Mouse (Mus musculus) adrenal gland, adult 2 months (tissue): Measurements from ENCODE around the gene Col13a1. TPM values are rescaled to one million over a fixed set of nuclear protein-coding genes. Genes with fewer than 3 reads are reported as not detected.
A peak's percentile ranks its signal among the peaks of the same experiment; 100 is the strongest.

Experiments
- DNase-seq: peaks from one replicate; pipeline ENCODE4 v3.0.0; 2021
- polyA plus RNA-seq: library from polyadenylated mRNA; depleted of rRNA; stranded (reverse); fragments of >200 nt; gene quantifications from 2 replicates; pipeline ENCODE4 v1.2.3, GENCODE M21; 2012
- total RNA-seq, 2 experiments: library from RNA; stranded (reverse); gene quantifications; 2 replicates each; pipeline ENCODE4 v1.2.3; 2021

Col13a1 gene
- total and polyA plus RNA-seq, 3 experiments, result 2.7 to 9.0 (median 5.7) TPM

GRCm38 (mm10) chr10:61905308-61905707 is 73.6 kb downstream of the Col13a1 start:
- DNase-seq, result no peak

GRCm38 (mm10) chr10:61898116-61898515 is 80.8 kb downstream of the Col13a1 start:
- no peak for DNase-seq

- DNase-seq, result no peak
Measured at GRCm38 (mm10) chr10:61894564-61894963, 84.3 kb downstream of the Col13a1 start.

- DNase-seq, result no peak
Measured at GRCm38 (mm10) chr10:61891138-61891537, 87.8 kb downstream of the Col13a1 start.

GRCm38 (mm10) chr10:61890294-61890693 is 88.6 kb downstream of the Col13a1 start:
- no peak for DNase-seq

GRCm38 (mm10) chr10:61879427-61879826 is 99.5 kb downstream of the Col13a1 start:
- peak; percentile 71 for DNase-seq

GRCm38 (mm10) chr10:61877787-61878186 is 101.1 kb downstream of the Col13a1 start:
- peak; percentile 43 for DNase-seq

- DNase-seq, result no peak
Measured at GRCm38 (mm10) chr10:61869796-61870195, 109.1 kb downstream of the Col13a1 start.

- peak; percentile 71 for DNase-seq
Measured at GRCm38 (mm10) chr10:61866045-61866580, 112.8 kb downstream of the Col13a1 start.

GRCm38 (mm10) chr10:61859451-61859850 is 119.5 kb downstream of the Col13a1 start:
- no peak for DNase-seq

GRCm38 (mm10) chr10:61855139-61855675 is 123.7 kb downstream of the Col13a1 start:
- no peak for DNase-seq

GRCm38 (mm10) chr10:61852824-61853223 is 126.1 kb downstream of the Col13a1 start:
- DNase-seq, result peak; percentile 90

- DNase-seq, result no peak
Measured at GRCm38 (mm10) chr10:61848553-61848952, 130.4 kb downstream of the Col13a1 start.

GRCm38 (mm10) chr10:61845476-61845875 is 133.4 kb downstream of the Col13a1 start:
- DNase-seq, result peak; percentile 66

- DNase-seq, result no peak
Measured at GRCm38 (mm10) chr10:61844475-61844874, 134.4 kb downstream of the Col13a1 start.

- no peak for DNase-seq
Measured at GRCm38 (mm10) chr10:61842261-61842660, 136.6 kb downstream of the Col13a1 start.

GRCm38 (mm10) chr10:61839326-61839725 is 139.6 kb downstream of the Col13a1 start:
- DNase-seq, result no peak

GRCm38 (mm10) chr10:61838769-61839168 is 140.1 kb downstream of the Col13a1 start:
- peak; percentile 34 for DNase-seq

- no peak for DNase-seq
Measured at GRCm38 (mm10) chr10:61837286-61837685, 141.6 kb downstream of the Col13a1 start.

- DNase-seq, result no peak
Measured at GRCm38 (mm10) chr10:61834288-61834687, 144.6 kb downstream of the Col13a1 start.

GRCm38 (mm10) chr10:61832713-61833112 is 146.2 kb downstream of the Col13a1 start:
- DNase-seq, result no peak

GRCm38 (mm10) chr10:61831741-61832140 is 147.2 kb downstream of the Col13a1 start:
- no peak for DNase-seq

GRCm38 (mm10) chr10:61831251-61831650 is 147.7 kb downstream of the Col13a1 start:
- DNase-seq, result no peak

GRCm38 (mm10) chr10:61830817-61831216 is 148.1 kb downstream of the Col13a1 start:
- no peak for DNase-seq
